Mouse (Mus musculus) hindbrain, embryonic 12.5 days (tissue): ENCODE results near the gene Sun2. TPM values are rescaled to one million over a fixed set of nuclear protein-coding genes. Genes with fewer than 3 reads are reported as not detected.

Experiments
- polyA plus RNA-seq: library from polyadenylated mRNA; unstranded; fragments of >200 nt; fragmentation: Nextera tagmentation; extraction: Ambion mirVana; gene quantifications from 2 replicates; pipeline ENCODE4 v1.2.1, GENCODE M21; 2016

Gene Sun2
- polyA plus RNA-seq, 1 experiment from 2014 or later: 8.0 TPM

Other genes starting within 250 kb of the Sun2 start
- not detected in 2 replicates for gene Kcnj4, start 237.3 kb downstream of the Sun2 start, polyA plus RNA-seq
- 32.2 and 39.2 TPM in 2 replicates for gene Kdelr3, start 226.1 kb downstream of the Sun2 start, polyA plus RNA-seq
- 76.5 and 77.2 TPM in 2 replicates for gene Ddx17, start 195.8 kb downstream of the Sun2 start, polyA plus RNA-seq
- gene Dmc1, start 137.4 kb downstream of the Sun2 start, polyA plus RNA-seq: 2.0 and 2.2 TPM in 2 replicates
- gene Fam227a, start 83.6 kb downstream of the Sun2 start, polyA plus RNA-seq: 5.5 and 5.9 TPM in 2 replicates
- gene Cby1, start 83.3 kb downstream of the Sun2 start, polyA plus RNA-seq: 63.7 and 69.0 TPM in 2 replicates
- 239 and 249 TPM in 2 replicates for gene Tomm22, start 71.7 kb downstream of the Sun2 start, polyA plus RNA-seq
- gene Josd1, start 54.6 kb downstream of the Sun2 start, polyA plus RNA-seq: 29.0 and 29.7 TPM in 2 replicates
- gene Gtpbp1, start 51.7 kb downstream of the Sun2 start, polyA plus RNA-seq: 41.4 and 45.5 TPM in 2 replicates
- 76.8 and 78.1 TPM in 2 replicates for gene Dnal4, start 35.3 kb upstream of the Sun2 start, polyA plus RNA-seq
- 13.1 TPM in 2 replicates for gene Nptxr, start 62.2 kb upstream of the Sun2 start, polyA plus RNA-seq
- gene Npcd, start 91.7 kb upstream of the Sun2 start, polyA plus RNA-seq: 0.61 TPM in 1 of 2 replicates, not detected in the other
- 34.7 and 38.0 TPM in 2 replicates for gene Cbx6, start 92.2 kb upstream of the Sun2 start, polyA plus RNA-seq
- gene Apobec3, start 149.1 kb upstream of the Sun2 start, polyA plus RNA-seq: 8.4 and 8.6 TPM in 2 replicates
- 3.1 and 4.2 TPM in 2 replicates for gene Cbx7, start 228.6 kb upstream of the Sun2 start, polyA plus RNA-seq